ENCODE assay signal across 24 mouse cellular contexts in the genomic region with DNA sequence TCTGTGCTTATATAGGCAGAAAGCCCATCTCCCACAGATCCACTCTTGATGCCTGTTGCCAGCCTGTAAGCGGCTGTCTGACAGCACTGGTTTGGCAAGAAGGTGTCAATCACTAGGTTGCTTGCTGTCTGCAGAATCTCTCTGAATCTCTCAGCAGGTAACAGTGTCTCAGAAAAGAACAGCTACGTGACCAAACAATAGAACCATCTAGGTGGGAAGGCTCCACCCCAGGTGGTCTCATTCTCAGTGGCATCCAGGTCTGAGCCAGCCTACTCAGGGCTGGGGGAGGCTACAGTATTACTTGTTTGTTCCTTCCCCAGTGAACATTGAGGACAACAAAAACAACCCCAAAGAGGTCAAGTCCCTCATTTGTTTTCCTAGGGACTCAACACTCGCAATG.
"Had no signal": no experiment of that assay in that cellular context is flagged by ENCODE, and none has a peak within 500 bp of the region (broad histone marks: within the 10 kb centered on the region; RNA-seq: fewer than 3 reads in every experiment).

No protein-coding gene starts in this region.

- ATAC-seq: hindbrain, embryonic 16.5 days; inflammation-experienced regulatory T-cells, adult 6 months; intestine, embryonic 15.5 days; intestine, postnatal 0 days; liver, embryonic 12.5 days had no signal

- H3K27me3 ChIP-seq: heart, embryonic 12.5 days; intestine, embryonic 15.5 days; limb, embryonic 13.5 days; limb, embryonic 15.5 days; liver, embryonic 12.5 days had no signal

- DNase-seq: gastrocnemius, adult 2 months; gastrocnemius, postnatal 10 days; gastrocnemius, postnatal 25 days; heart, postnatal 10 days; heart, postnatal 4 days; kidney, adult 18-20 months; kidney, adult 8-10 months; kidney, postnatal 14 days; kidney, postnatal 4 days; lung, adult 18-20 months had no signal

- H3K4me2 ChIP-seq: heart, embryonic 12.5 days; hindbrain, embryonic 14.5 days; intestine, embryonic 15.5 days; limb, embryonic 13.5 days; limb, embryonic 15.5 days; liver, embryonic 12.5 days had no signal

- H3K9me3 ChIP-seq: heart, embryonic 10.5 days; intestine, embryonic 15.5 days; limb, embryonic 15.5 days; liver, embryonic 12.5 days had no signal

- H3K9ac ChIP-seq: heart, embryonic 12.5 days; hindbrain, embryonic 14.5 days; intestine, embryonic 15.5 days; limb, embryonic 13.5 days; limb, embryonic 15.5 days; liver, embryonic 12.5 days; liver, embryonic 14.5 days had no signal

- H3K4me1 ChIP-seq: heart, embryonic 10.5 days; heart, embryonic 12.5 days; intestine, embryonic 15.5 days; limb, embryonic 13.5 days; limb, embryonic 15.5 days; liver, embryonic 12.5 days had no signal

- H3K4me3 ChIP-seq: gastrocnemius, adult 2 months; heart, embryonic 10.5 days; heart, embryonic 12.5 days; intestine, embryonic 15.5 days; layer of hippocampus, adult 2 months; left cerebral cortex, adult 2 months; limb, embryonic 13.5 days; limb, embryonic 15.5 days; liver, embryonic 12.5 days had no signal

- H3K36me3 ChIP-seq: heart, embryonic 10.5 days; heart, embryonic 12.5 days; intestine, embryonic 15.5 days; limb, embryonic 13.5 days; limb, embryonic 15.5 days; liver, embryonic 12.5 days had no signal

- H3K27ac ChIP-seq: gastrocnemius, adult 2 months; heart, embryonic 10.5 days; intestine, embryonic 15.5 days; kidney, postnatal 0 days; layer of hippocampus, adult 2 months; left cerebral cortex, adult 2 months; limb, embryonic 13.5 days; limb, embryonic 15.5 days; liver, embryonic 12.5 days; liver, embryonic 14.5 days had no signal
